ENCODE assay signal across 12 mouse cellular contexts in the genomic region with DNA sequence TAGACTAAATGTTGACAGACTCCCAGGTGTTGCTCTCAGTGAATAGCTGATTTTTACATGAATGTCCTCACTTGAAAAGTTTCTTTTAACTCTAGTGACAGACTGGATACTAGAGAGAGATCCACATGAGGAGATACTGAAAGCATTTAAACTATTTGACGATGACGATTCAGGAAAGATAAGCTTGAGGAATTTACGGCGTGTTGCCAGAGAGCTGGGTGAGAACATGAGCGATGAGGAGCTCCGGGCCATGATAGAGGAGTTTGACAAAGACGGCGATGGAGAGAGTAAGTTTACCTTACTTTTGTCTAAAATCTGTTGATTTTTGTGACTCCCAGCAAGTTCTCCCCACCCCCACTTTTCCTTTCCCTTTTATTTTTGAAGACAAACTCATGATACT.
"Had no signal": no experiment of that assay in that cellular context is flagged by ENCODE, and none has a peak within 500 bp of the region (broad histone marks: within the 10 kb centered on the region; RNA-seq: fewer than 3 reads in every experiment).

No protein-coding gene starts in this region.

- DNase-seq: kidney, adult 9 months; layer of hippocampus, adult 9-11 months; layer of hippocampus, postnatal 36 days; right cerebral cortex, postnatal 14 days; thymus, postnatal 4 days had no signal

- H3K4me3 ChIP-seq: limb, embryonic 12.5 days; midbrain, embryonic 13.5 days; myocyte; neural tube, embryonic 12.5 days had no signal

- H3K4me1 ChIP-seq: limb, embryonic 12.5 days; midbrain, embryonic 13.5 days had no signal

- H3K4me2 ChIP-seq: limb, embryonic 12.5 days; midbrain, embryonic 13.5 days; neural tube, embryonic 12.5 days had no signal

- H3K27ac ChIP-seq: kidney, postnatal 0 days; limb, embryonic 12.5 days; liver, embryonic 14.5 days; midbrain, embryonic 13.5 days; neural tube, embryonic 12.5 days had no signal

- H3K27me3 ChIP-seq: limb, embryonic 12.5 days; midbrain, embryonic 13.5 days; neural tube, embryonic 12.5 days had no signal

- ATAC-seq: intestine, embryonic 16.5 days; midbrain, embryonic 13.5 days had no signal

- H3K9me3 ChIP-seq: limb, embryonic 12.5 days; midbrain, embryonic 13.5 days; neural tube, embryonic 12.5 days had no signal

- H3K9ac ChIP-seq: limb, embryonic 12.5 days; liver, embryonic 14.5 days; midbrain, embryonic 13.5 days; neural tube, embryonic 12.5 days had no signal
